Mouse (Mus musculus) G1E (cell line): ENCODE data around the gene Sema4a.

ENCODE experiments used
- CTCF ChIP-seq: IDR thresholded peaks from 2 replicates; pipeline ENCODE4 v1.5.1; 2012; ENCODE audit warnings: low read depth, low read length, inconsistent platforms, mixed read lengths
- POLR2AphosphoS5 ChIP-seq: IDR thresholded peaks from 2 replicates; pipeline ENCODE4 v1.6.1; 2012; ENCODE audit warnings: low read depth, low read length, inconsistent platforms; ENCODE audit not compliant: insufficient replicate concordance
- TAL1 ChIP-seq: conservative IDR thresholded peaks from 2 replicates; pipeline ENCODE4 v1.6.1; 2012; ENCODE audit warnings: low read depth, low read length, inconsistent platforms, mixed read lengths

DNA sequence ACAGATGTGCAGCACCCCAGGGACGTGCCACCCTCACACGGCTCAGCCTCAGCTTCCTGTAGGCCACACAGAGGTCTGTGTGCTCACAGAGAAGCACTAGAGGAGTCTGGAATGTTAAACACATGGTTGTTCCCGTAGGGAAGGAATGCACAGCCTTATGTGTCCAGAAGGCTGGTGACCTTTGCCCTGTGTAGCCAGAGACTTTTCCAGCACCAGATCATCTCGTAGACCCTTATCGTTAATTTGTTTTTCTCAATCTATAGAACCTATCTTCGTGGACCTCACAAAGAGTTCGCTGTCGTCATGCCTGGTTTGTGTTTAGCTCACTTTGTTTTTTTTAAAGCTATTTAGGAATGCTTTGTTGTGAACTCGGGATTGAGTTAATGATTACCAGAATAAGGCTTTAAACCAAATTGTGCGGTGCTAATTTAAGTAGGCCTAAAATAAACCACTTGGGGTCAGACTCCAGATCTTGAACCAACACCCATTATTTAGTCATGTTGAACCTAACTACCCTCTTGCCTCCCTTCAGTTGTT, 10.0 kb upstream of the Sema4a start:
- TF ChIP-seq CTCF: no peak
- TF ChIP-seq TAL1: no peak
- no peak for TF ChIP-seq POLR2AphosphoS5
